Mouse (Mus musculus): ENCODE data around the gene Mybphl. TPM values are rescaled to one million over a fixed set of nuclear protein-coding genes. Genes with fewer than 3 reads are reported as not detected.

The Mybphl gene
- polyA plus RNA-seq, 1 experiment from 2014 or later: not detected

GRCm38 (mm10) chr3:108414857-108415830, 50.4 kb downstream of the Mybphl start, which contains the start of gene Celsr2:
Gene Celsr2 (minus strand): TSS chr3:108415552.
- 3% methylated on average over 67 of the region's 67 CpGs for WGBS
- Histone ChIP-seq H3K27ac (peak within 1 kb of the TSS; percentile 93), H3K4me2 (peak within 1 kb of the TSS; percentile 83), H3K9ac (peak within 1 kb of the TSS; percentile 87), H3K36me3 (replicated peaks) (peaks cover 19% of the 10 kb centered on the region), H3K9me3 (no peaks in the 10 kb centered on the region), H3K27me3 (replicated peaks) (no peaks in the 10 kb centered on the region), H3K4me1 (peaks cover 43% of the 10 kb centered on the region), H3K4me3 (peak within 1 kb of the TSS; percentile 75)
- peak; percentile 41 for ATAC-seq (replicated peaks)

GRCm38 (mm10) chr3:108415831-108416223, 51.1 kb downstream of the Mybphl start:
- Histone ChIP-seq H3K9ac (peak overlapping the region; percentile 87), H3K36me3 (replicated peaks) (peaks cover 19% of the 10 kb centered on the region), H3K4me1 (peaks cover 36% of the 10 kb centered on the region), H3K9me3 (no peaks in the 10 kb centered on the region), H3K4me2 (peak overlapping the region; percentile 83), H3K4me3 (peak overlapping the region; percentile 75), H3K27ac (peak overlapping the region; percentile 93), H3K27me3 (replicated peaks) (no peaks in the 10 kb centered on the region)
- under 1% methylated on average over 48 of the region's 48 CpGs for WGBS
- peak; percentile 88 for ATAC-seq (replicated peaks)

GRCm38 (mm10) chr3:108423006-108423405, 58.3 kb downstream of the Mybphl start:
- Histone ChIP-seq H3K9me3 (no peaks in the 10 kb centered on the region), H3K36me3 (replicated peaks) (peaks cover 26% of the 10 kb centered on the region), H3K27ac (peak overlapping the region; percentile 57; the same call in 1 of the 2 replicates), H3K27me3 (replicated peaks) (no peaks in the 10 kb centered on the region), H3K4me2 (peak overlapping the region; percentile 49; the same call in 1 of the 2 replicates), H3K9ac (peak overlapping the region; percentile 24; the same call in 1 of the 2 replicates), H3K4me1 (peaks cover 31% of the 10 kb centered on the region), H3K4me3 (no peak overlapping the region)
- WGBS: 27% methylated on average over 6 of the region's 6 CpGs
- no peak for ATAC-seq (replicated peaks)

GRCm38 (mm10) chr3:108423844-108424801, 59.4 kb downstream of the Mybphl start:
- peaks cover 31% of the 10 kb centered on the region for H3K4me1 ChIP-seq
- peak; percentile 87 for ATAC-seq (replicated peaks)
- H3K36me3 ChIP-seq (replicated peaks): peaks cover 37% of the 10 kb centered on the region
- H3K9me3 ChIP-seq: no peaks in the 10 kb centered on the region
- H3K4me2 ChIP-seq: peak overlapping the region; percentile 49
- H3K27me3 ChIP-seq (replicated peaks): no peaks in the 10 kb centered on the region
- WGBS: 18% methylated on average over 11 of the region's 11 CpGs
- peak overlapping the region; percentile 24; the same call in 1 of the 2 replicates for H3K9ac ChIP-seq
- H3K4me3 ChIP-seq: peak overlapping the region; percentile 17
- H3K27ac ChIP-seq: peak overlapping the region; percentile 57

GRCm38 (mm10) chr3:108424944-108425623, 60.4 kb downstream of the Mybphl start:
- Histone ChIP-seq H3K27me3 (replicated peaks) (no peaks in the 10 kb centered on the region), H3K36me3 (replicated peaks) (peaks cover 46% of the 10 kb centered on the region), H3K4me2 (no peak overlapping the region), H3K27ac (0 out of 2 replicates have a peak overlapping the region, but pooled peaks have one; percentile 57), H3K9ac (no peak overlapping the region), H3K4me1 (peaks cover 31% of the 10 kb centered on the region), H3K9me3 (no peaks in the 10 kb centered on the region), H3K4me3 (no peak overlapping the region)
- 37% methylated on average over 7 of the region's 7 CpGs for WGBS
- no peak for ATAC-seq (replicated peaks)

DNA sequence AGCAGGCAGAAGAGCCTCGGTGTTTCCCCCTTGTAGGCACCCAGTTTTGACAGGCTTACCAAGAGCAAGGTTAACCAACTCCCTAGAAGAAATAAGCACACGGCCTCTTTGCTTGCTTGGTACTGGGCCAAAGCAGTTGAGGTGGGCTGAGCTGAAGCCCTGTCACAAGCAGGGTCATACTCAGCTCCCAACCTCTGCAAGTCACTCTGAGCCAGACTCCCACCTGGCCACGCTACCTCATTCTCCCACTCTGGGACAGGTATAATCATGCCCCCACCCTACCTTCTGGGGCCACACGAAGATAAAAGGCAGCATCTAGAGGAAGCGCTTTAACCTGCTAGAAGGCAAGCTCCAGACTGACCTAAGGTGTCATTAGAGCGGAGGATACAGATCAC, 60.9 kb downstream of the Mybphl start:
- Histone ChIP-seq H3K27me3 (replicated peaks) (no peaks in the 10 kb centered on the region), H3K9me3 (no peaks in the 10 kb centered on the region), H3K4me1 (peaks cover 31% of the 10 kb centered on the region), H3K9ac (no peak overlapping the region), H3K36me3 (replicated peaks) (peaks cover 46% of the 10 kb centered on the region), H3K4me3 (no peak overlapping the region), H3K4me2 (no peak overlapping the region), H3K27ac (no peak overlapping the region)
- WGBS: 66% methylated on average over 6 of the region's 6 CpGs
- ATAC-seq (replicated peaks): no peak

Other genes starting within 250 kb of the Mybphl start
- 111 and 114 TPM in 2 replicates for gene Gnai3, start 218.8 kb upstream of the Mybphl start, polyA plus RNA-seq (2015; fragmentation: Nextera tagmentation; extraction: Ambion mirVana)
- 5.2 and 5.7 TPM in 2 replicates for gene Gpr61, start 210.0 kb upstream of the Mybphl start, polyA plus RNA-seq (2015; fragmentation: Nextera tagmentation; extraction: Ambion mirVana)
- gene Amigo1, start 178.6 kb upstream of the Mybphl start, polyA plus RNA-seq (2015; fragmentation: Nextera tagmentation; extraction: Ambion mirVana): 14.4 and 14.7 TPM in 2 replicates
- 4.1 and 4.6 TPM in 2 replicates for gene Cyb561d1, start 163.7 kb upstream of the Mybphl start, polyA plus RNA-seq (2015; fragmentation: Nextera tagmentation; extraction: Ambion mirVana)
- gene Atxn7l2, start 154.0 kb upstream of the Mybphl start, polyA plus RNA-seq (2015; fragmentation: Nextera tagmentation; extraction: Ambion mirVana): 26.4 and 26.8 TPM in 2 replicates
- 0.27 and 0.70 TPM in 2 replicates for gene Sypl2, start 138.3 kb upstream of the Mybphl start, polyA plus RNA-seq (2015; fragmentation: Nextera tagmentation; extraction: Ambion mirVana)
- gene Psma5, start 108.0 kb upstream of the Mybphl start, polyA plus RNA-seq (2015; fragmentation: Nextera tagmentation; extraction: Ambion mirVana): 224 and 234 TPM in 2 replicates
- gene Sort1, start 80.8 kb upstream of the Mybphl start, polyA plus RNA-seq (2015; fragmentation: Nextera tagmentation; extraction: Ambion mirVana): 22.1 and 22.3 TPM in 2 replicates
- gene Psrc1, start 18.9 kb downstream of the Mybphl start, polyA plus RNA-seq (2015; fragmentation: Nextera tagmentation; extraction: Ambion mirVana): 7.7 and 8.8 TPM in 2 replicates
- gene Celsr2, start 50.6 kb downstream of the Mybphl start, polyA plus RNA-seq (2015; fragmentation: Nextera tagmentation; extraction: Ambion mirVana): 38.5 and 43.3 TPM in 2 replicates
- gene Sars, start 80.3 kb downstream of the Mybphl start, polyA plus RNA-seq (2015; fragmentation: Nextera tagmentation; extraction: Ambion mirVana): 209 and 212 TPM in 2 replicates
- gene 1700013F07Rik, start 169.2 kb downstream of the Mybphl start, polyA plus RNA-seq (2015; fragmentation: Nextera tagmentation; extraction: Ambion mirVana): 2.8 and 3.5 TPM in 2 replicates
- gene 5330417C22Rik, start 171.6 kb downstream of the Mybphl start, polyA plus RNA-seq (2015; fragmentation: Nextera tagmentation; extraction: Ambion mirVana): 18.9 and 19.4 TPM in 2 replicates
- 56.1 TPM in 2 replicates for gene Tmem167b, start 197.6 kb downstream of the Mybphl start, polyA plus RNA-seq (2015; fragmentation: Nextera tagmentation; extraction: Ambion mirVana)
- 53.8 and 54.6 TPM in 2 replicates for gene Taf13, start 206.8 kb downstream of the Mybphl start, polyA plus RNA-seq (2015; fragmentation: Nextera tagmentation; extraction: Ambion mirVana)
- 110 and 114 TPM in 2 replicates for gene Wdr47, start 226.4 kb downstream of the Mybphl start, polyA plus RNA-seq (2015; fragmentation: Nextera tagmentation; extraction: Ambion mirVana)